Mouse (Mus musculus) embryonic fibroblast, embryonic 13.5 days (primary cell): Measurements from ENCODE around the gene She.

Experiments used
- CTCF ChIP-seq: IDR thresholded peaks from 2 replicates; pipeline ENCODE4 v1.5.1; 2011; ENCODE audit warnings: mild to moderate bottlenecking, control low read depth, low read length, moderate library complexity, borderline replicate concordance; ENCODE audit not compliant: insufficient read depth
- POLR2A ChIP-seq: IDR thresholded peaks from 2 replicates; pipeline ENCODE4 v1.6.1; 2011; ENCODE audit warnings: low read depth, mild to moderate bottlenecking, control low read depth, low read length, moderate library complexity

DNA sequence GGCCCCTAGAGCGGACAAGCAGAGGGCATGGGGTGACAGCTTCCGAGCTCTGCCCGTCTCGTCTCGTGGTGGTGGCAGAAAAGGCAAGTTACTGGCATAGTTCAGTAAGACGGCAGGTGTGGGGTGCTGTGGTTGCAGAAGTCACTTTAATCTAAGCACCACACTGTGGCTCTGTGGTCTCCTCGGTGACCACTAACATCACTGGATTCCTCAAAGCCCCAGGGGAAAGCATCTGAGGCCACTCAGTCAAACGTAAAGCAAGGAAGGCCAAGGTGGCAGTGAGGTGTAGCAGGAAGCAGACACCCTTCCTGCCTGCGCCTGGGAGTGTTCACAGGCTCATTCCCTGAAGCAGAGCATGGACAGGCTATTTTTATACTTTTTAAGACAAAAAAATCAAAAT, 38.4 kb downstream of the She start:
- TF ChIP-seq POLR2A (no peak), CTCF (no peak)
